Mouse (Mus musculus) cerebellum, adult 2 months (tissue): ENCODE measurements around the gene Slc24a3.

Experiments
- CTCF ChIP-seq: fragments of 200-500 bp; IDR thresholded peaks from 2 replicates; pipeline ENCODE4 v1.5.1; 2011; ENCODE audit warnings: low read depth, mild to moderate bottlenecking, control low read depth, low read length, moderate library complexity, borderline replicate concordance; ENCODE audit not compliant: insufficient read depth
- POLR2A ChIP-seq: fragments of 200-500 bp; IDR thresholded peaks from 2 replicates; pipeline ENCODE4 v1.6.1; 2011; ENCODE audit warnings: low read length, control low read depth, borderline replicate concordance; ENCODE audit not compliant: insufficient read depth

- no peak for TF ChIP-seq POLR2A
- TF ChIP-seq CTCF: no peak
Observed at GRCm38 (mm10) chr2:145165854-145166253, 1.7 kb upstream of the Slc24a3 start.
